Mouse (Mus musculus): ENCODE measurements around the gene Rad51b. TPM values are rescaled to one million over a fixed set of nuclear protein-coding genes. Genes with fewer than 3 reads are reported as not detected.

Gene Rad51b
- polyA plus RNA-seq, 1 experiment from 2014 or later = 10.0 TPM

- Histone ChIP-seq H3K27me3 (replicated peaks; ENCODE audit: control insufficient read depth, insufficient read depth, low read length) (no peaks in the 10 kb centered on the region), H3K4me2 (ENCODE audit: low read length) (no peak overlapping the region), H3K27ac (ENCODE audit: low read depth) (peak overlapping the region; percentile 68), H3K4me1 (replicated peaks; ENCODE audit: control insufficient read depth, insufficient read depth, low read length) (peaks cover 36% of the 10 kb centered on the region), H3K9me3 (ENCODE audit: control insufficient read depth, low read length) (no peaks in the 10 kb centered on the region), H3K36me3 (ENCODE audit: control insufficient read depth, insufficient read depth, low read length) (no peaks in the 10 kb centered on the region), H3K4me3 (ENCODE audit: low read depth, low read length) (no peak overlapping the region), H3K9ac (ENCODE audit: low read length) (peak overlapping the region; percentile 18; the same call in 1 of the 2 replicates)
- no peak for ATAC-seq (replicated peaks; ENCODE audit: low FRiP score, low TSS enrichment, low read depth)
- WGBS = 50% methylated on average over 11 of the region's 11 CpGs
- DNase-seq (ENCODE audit: low spot score) = no peak
Observed at GRCm38 (mm10) chr12:79511454-79512204, 214.5 kb downstream of the Rad51b start.

DNA sequence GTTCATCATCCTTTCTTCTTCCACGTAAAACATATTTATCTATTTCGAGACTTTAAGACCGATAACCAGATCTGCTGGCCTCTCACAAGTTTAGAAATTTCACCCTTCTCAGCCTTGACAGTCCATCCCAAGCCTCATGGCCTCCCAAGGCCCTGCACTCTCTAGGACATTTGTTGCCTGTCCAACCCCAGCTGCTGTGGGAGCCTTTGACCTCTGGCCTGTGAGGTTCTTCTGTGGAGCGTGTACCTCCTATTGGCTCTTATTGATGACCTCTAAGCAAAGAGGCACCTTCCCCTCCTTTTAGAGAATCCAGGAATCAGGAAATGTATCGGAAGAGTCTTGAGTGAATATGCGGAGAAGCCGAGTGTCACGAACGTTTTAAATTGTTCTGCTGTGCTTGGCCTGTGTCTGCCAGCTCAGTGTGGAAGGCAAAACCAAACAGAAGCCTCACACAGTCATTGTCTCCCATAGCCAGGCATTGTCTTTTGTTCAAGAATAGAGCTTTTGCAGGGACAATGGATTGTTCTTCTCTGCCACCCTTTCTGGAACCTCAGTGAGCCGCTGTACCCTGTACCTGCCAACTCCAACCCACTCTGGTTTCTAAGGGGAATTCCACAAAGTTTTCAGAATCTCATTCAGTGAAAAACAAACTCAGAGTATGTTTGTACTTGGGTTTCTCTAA is 215.3 kb downstream of the Rad51b start:
- Histone ChIP-seq H3K27ac (ENCODE audit: low read depth) (peak overlapping the region; percentile 68; the same call in 1 of the 2 replicates), H3K27me3 (replicated peaks; ENCODE audit: control insufficient read depth, insufficient read depth, low read length) (no peaks in the 10 kb centered on the region), H3K4me3 (ENCODE audit: low read depth, low read length) (no peak overlapping the region), H3K4me1 (replicated peaks; ENCODE audit: control insufficient read depth, insufficient read depth, low read length) (peaks cover 29% of the 10 kb centered on the region), H3K9me3 (ENCODE audit: control insufficient read depth, low read length) (no peaks in the 10 kb centered on the region), H3K4me2 (ENCODE audit: low read length) (no peak overlapping the region), H3K36me3 (ENCODE audit: control insufficient read depth, insufficient read depth, low read length) (no peaks in the 10 kb centered on the region), H3K9ac (ENCODE audit: low read length) (no peak overlapping the region)
- whole genome bisulfite sequencing = 61% methylated on average over 10 of the region's 10 CpGs
- ATAC-seq (replicated peaks; ENCODE audit: low FRiP score, low TSS enrichment, low read depth) = no peak
- DNase-seq (ENCODE audit: low spot score) = no peak

DNA sequence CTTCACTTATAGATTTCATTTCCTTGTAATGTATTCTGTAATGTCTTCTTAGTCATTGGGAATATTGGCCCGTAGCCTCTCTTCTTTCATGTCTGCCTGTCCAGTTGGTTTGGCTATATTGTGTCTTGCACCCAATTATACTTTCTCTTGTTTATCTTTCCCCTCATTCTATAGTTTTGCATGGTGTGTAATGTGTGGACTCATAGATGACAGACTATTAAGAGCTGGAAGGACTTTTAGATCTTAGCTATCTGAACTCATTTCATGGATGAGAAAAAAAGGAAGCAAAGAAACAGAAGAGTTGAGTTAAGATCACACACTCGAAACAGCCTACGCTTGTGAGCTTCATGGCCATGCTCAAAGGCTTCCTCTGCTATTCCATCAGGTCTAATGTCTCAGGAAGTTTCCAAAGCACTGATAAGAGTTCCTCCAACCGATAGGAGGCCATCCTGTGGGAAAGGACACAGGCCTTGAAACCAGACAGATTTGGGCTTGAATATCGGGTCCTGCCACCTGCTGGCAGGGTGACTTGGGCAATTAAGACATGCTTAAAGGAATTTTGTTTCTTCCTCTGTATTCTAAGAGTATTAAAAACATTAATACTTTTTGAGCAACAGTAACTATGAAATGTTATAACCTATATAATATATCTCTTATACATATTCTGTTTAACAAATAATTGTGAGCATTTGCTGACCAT is 216.1 kb downstream of the Rad51b start:
- no peak for DNase-seq (ENCODE audit: low spot score)
- Histone ChIP-seq H3K4me3 (ENCODE audit: low read depth, low read length) (no peak overlapping the region), H3K36me3 (ENCODE audit: control insufficient read depth, insufficient read depth, low read length) (no peaks in the 10 kb centered on the region), H3K9ac (ENCODE audit: low read length) (no peak overlapping the region), H3K27ac (ENCODE audit: low read depth) (peak overlapping the region; percentile 59), H3K9me3 (ENCODE audit: control insufficient read depth, low read length) (no peaks in the 10 kb centered on the region), H3K4me2 (ENCODE audit: low read length) (no peak overlapping the region), H3K4me1 (replicated peaks; ENCODE audit: control insufficient read depth, insufficient read depth, low read length) (peaks cover 23% of the 10 kb centered on the region), H3K27me3 (replicated peaks; ENCODE audit: control insufficient read depth, insufficient read depth, low read length) (no peaks in the 10 kb centered on the region)
- 87% methylated on average over 5 of the region's 5 CpGs for WGBS
- no peak for ATAC-seq (replicated peaks; ENCODE audit: low FRiP score, low TSS enrichment, low read depth)

DNA sequence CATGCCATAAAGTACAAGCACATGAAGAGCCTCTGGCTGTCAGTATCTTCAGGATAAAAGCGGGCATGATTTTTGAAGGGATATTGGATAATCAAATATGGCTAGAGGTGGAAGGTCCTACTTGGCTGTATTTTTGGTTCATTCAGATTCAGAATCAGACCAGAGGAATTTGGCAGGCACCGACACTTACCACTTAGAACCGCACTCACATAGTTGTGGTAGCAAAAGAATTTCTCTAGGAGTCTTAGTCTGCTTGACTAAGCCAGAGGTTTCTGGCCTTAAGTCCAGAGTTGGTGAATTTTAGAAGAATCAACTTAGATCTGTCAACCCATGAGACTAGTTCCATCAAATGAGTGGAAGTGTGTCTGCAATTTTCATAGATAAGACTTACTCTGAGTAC is 217.6 kb downstream of the Rad51b start:
- Histone ChIP-seq H3K27me3 (replicated peaks; ENCODE audit: control insufficient read depth, insufficient read depth, low read length) (no peaks in the 10 kb centered on the region), H3K4me1 (replicated peaks; ENCODE audit: control insufficient read depth, insufficient read depth, low read length) (peaks cover 23% of the 10 kb centered on the region), H3K4me3 (ENCODE audit: low read depth, low read length) (no peak overlapping the region), H3K4me2 (ENCODE audit: low read length) (no peak overlapping the region), H3K27ac (ENCODE audit: low read depth) (no peak overlapping the region; the same call in 1 of the 2 replicates), H3K36me3 (ENCODE audit: control insufficient read depth, insufficient read depth, low read length) (no peaks in the 10 kb centered on the region), H3K9me3 (ENCODE audit: control insufficient read depth, low read length) (no peaks in the 10 kb centered on the region), H3K9ac (ENCODE audit: low read length) (no peak overlapping the region)
- DNase-seq (ENCODE audit: low spot score) (no peak), ATAC-seq (replicated peaks; ENCODE audit: low FRiP score, low TSS enrichment, low read depth) (no peak)
- 96% methylated on average over 3 of the region's 3 CpGs for WGBS

DNA sequence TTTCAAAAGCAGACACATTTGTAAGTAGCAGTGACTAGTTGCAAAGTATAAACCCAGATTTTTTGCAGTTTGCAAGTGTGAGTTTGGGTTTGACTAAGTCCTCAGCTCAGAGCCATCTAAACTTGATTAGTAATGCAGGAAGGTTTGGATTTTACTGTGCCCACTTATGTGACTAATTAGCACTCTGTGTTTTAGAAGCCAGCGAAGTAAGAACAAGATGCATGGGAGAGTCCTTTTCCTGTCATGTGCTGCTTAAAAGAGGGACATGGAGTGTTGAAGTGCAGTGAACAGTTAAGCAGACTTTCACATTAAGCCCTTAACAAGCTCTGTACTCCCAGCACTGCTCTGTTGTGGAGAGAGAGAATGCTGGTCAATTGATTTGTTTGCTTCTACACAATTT is 225.3 kb downstream of the Rad51b start:
- no peaks in the 10 kb centered on the region for H3K9me3 ChIP-seq (ENCODE audit: control insufficient read depth, low read length)
- H3K4me2 ChIP-seq (ENCODE audit: low read length) = no peak overlapping the region
- H3K9ac ChIP-seq (ENCODE audit: low read length) = no peak overlapping the region
- no peak overlapping the region for H3K27ac ChIP-seq (ENCODE audit: low read depth)
- no peak overlapping the region for H3K4me3 ChIP-seq (ENCODE audit: low read depth, low read length)
- H3K27me3 ChIP-seq (replicated peaks; ENCODE audit: control insufficient read depth, insufficient read depth, low read length) = no peaks in the 10 kb centered on the region
- ATAC-seq (replicated peaks; ENCODE audit: low FRiP score, low TSS enrichment, low read depth) (no peak), DNase-seq (ENCODE audit: low spot score) (no peak)
- peaks cover 11% of the 10 kb centered on the region for H3K4me1 ChIP-seq (replicated peaks; ENCODE audit: control insufficient read depth, insufficient read depth, low read length)
- no peaks in the 10 kb centered on the region for H3K36me3 ChIP-seq (ENCODE audit: control insufficient read depth, insufficient read depth, low read length)
- WGBS = 29% methylated on average over 1 of the region's 1 CpGs

GRCm38 (mm10) chr12:79524941-79525871 is 228.1 kb downstream of the Rad51b start:
- H3K36me3 ChIP-seq (ENCODE audit: control insufficient read depth, insufficient read depth, low read length) = no peaks in the 10 kb centered on the region
- H3K4me2 ChIP-seq (ENCODE audit: low read length) = 0 out of 2 replicates have a peak overlapping the region, but pooled peaks have one; percentile 1
- no peaks in the 10 kb centered on the region for H3K9me3 ChIP-seq (ENCODE audit: control insufficient read depth, low read length)
- H3K27ac ChIP-seq (ENCODE audit: low read depth) = no peak overlapping the region
- H3K27me3 ChIP-seq (replicated peaks; ENCODE audit: control insufficient read depth, insufficient read depth, low read length) = no peaks in the 10 kb centered on the region
- H3K9ac ChIP-seq (ENCODE audit: low read length) = no peak overlapping the region
- WGBS = 56% methylated on average over 14 of the region's 14 CpGs
- ATAC-seq (replicated peaks; ENCODE audit: low FRiP score, low TSS enrichment, low read depth) (no peak), DNase-seq (ENCODE audit: low spot score) (no peak)
- H3K4me1 ChIP-seq (replicated peaks; ENCODE audit: control insufficient read depth, insufficient read depth, low read length) = peaks cover 11% of the 10 kb centered on the region
- no peak overlapping the region for H3K4me3 ChIP-seq (ENCODE audit: low read depth, low read length)

DNA sequence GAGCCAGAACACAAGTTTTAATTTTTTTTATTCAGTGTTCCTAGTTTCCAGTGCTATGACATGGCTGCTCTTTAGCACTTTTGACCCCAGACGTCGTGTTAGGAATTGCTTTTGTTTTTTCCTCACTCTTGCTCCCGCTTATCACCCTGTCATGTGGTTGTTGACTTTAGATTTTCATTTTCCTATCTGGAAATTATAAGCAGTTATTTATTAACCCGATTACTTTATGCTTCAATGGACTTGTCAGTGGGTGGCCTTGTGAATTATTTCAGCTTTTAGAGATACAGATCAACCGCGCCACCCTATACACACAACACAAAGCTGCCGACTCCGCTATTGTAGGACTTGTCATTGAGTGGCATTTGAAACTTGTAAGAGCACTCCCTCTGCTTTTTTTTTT is 228.8 kb downstream of the Rad51b start:
- no peaks in the 10 kb centered on the region for H3K36me3 ChIP-seq (ENCODE audit: control insufficient read depth, insufficient read depth, low read length)
- H3K4me2 ChIP-seq (ENCODE audit: low read length) = no peak overlapping the region
- DNase-seq (ENCODE audit: low spot score) (no peak), ATAC-seq (replicated peaks; ENCODE audit: low FRiP score, low TSS enrichment, low read depth) (peak; percentile 82)
- no peak overlapping the region for H3K27ac ChIP-seq (ENCODE audit: low read depth)
- no peaks in the 10 kb centered on the region for H3K27me3 ChIP-seq (replicated peaks; ENCODE audit: control insufficient read depth, insufficient read depth, low read length)
- no peaks in the 10 kb centered on the region for H3K9me3 ChIP-seq (ENCODE audit: control insufficient read depth, low read length)
- WGBS = 38% methylated on average over 8 of the region's 8 CpGs
- peaks cover 11% of the 10 kb centered on the region for H3K4me1 ChIP-seq (replicated peaks; ENCODE audit: control insufficient read depth, insufficient read depth, low read length)
- no peak overlapping the region for H3K9ac ChIP-seq (ENCODE audit: low read length)
- H3K4me3 ChIP-seq (ENCODE audit: low read depth, low read length) = no peak overlapping the region

DNA sequence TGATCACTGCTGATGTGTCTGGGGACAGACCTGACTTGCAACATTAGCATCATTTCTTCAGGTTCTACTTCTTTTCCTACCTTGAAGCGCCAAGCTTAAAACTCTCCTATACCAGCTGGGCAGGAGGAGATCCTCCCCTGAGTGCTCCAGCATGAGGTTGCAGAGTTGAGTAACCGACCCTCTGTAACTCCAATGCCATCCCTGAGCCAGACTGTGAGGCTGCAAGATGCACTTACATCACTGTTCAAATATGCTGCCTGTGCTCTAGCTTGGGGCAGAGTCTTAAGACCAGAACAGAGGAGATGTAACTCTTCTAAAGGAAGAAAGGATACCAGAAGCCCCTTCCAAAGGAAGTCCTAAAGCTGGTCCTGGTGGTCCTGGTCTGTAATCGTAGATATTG is 230.1 kb downstream of the Rad51b start:
- no peak for ATAC-seq (replicated peaks; ENCODE audit: low FRiP score, low TSS enrichment, low read depth)
- Histone ChIP-seq H3K9ac (ENCODE audit: low read length) (no peak overlapping the region), H3K4me1 (replicated peaks; ENCODE audit: control insufficient read depth, insufficient read depth, low read length) (peaks cover 21% of the 10 kb centered on the region), H3K4me2 (ENCODE audit: low read length) (no peak overlapping the region), H3K27ac (ENCODE audit: low read depth) (peak overlapping the region; percentile 18; the same call in 1 of the 2 replicates), H3K36me3 (ENCODE audit: control insufficient read depth, insufficient read depth, low read length) (no peaks in the 10 kb centered on the region), H3K9me3 (ENCODE audit: control insufficient read depth, low read length) (no peaks in the 10 kb centered on the region), H3K4me3 (ENCODE audit: low read depth, low read length) (no peak overlapping the region), H3K27me3 (replicated peaks; ENCODE audit: control insufficient read depth, insufficient read depth, low read length) (no peaks in the 10 kb centered on the region)
- WGBS = 67% methylated on average over 3 of the region's 3 CpGs
- DNase-seq (ENCODE audit: low spot score) = no peak
